Mouse (Mus musculus) E14TG2a.4 (cell line): ENCODE data around the gene Crtac1.

Experiments used
- H3K27me3 ChIP-seq: 2 replicates; pipeline ENCODE4 v1.6.1; 2014; ENCODE audit warnings: low read length, control low read depth; ENCODE audit not compliant: insufficient read depth
- H3K36me3 ChIP-seq: 2 replicates; pipeline ENCODE4 v1.6.1; 2014; ENCODE audit warnings: low read length, control low read depth; ENCODE audit not compliant: insufficient read depth
- H3K4me1 ChIP-seq: replicated peaks from 2 replicates; pipeline ENCODE4 v1.6.1; 2014; ENCODE audit warnings: low read depth, low read length, control low read depth
- H3K4me3 ChIP-seq: replicated peaks from 2 replicates; pipeline ENCODE4 v1.5.1; 2014; ENCODE audit warnings: mild to moderate bottlenecking, low read length
- H3K9me3 ChIP-seq: 2 replicates; pipeline ENCODE4 v1.6.1; 2014; ENCODE audit warnings: low read length, control low read depth
- CTCF ChIP-seq: conservative IDR thresholded peaks from 2 replicates; pipeline ENCODE4 v1.5.1; 2014; ENCODE audit warnings: low read length
- NANOG ChIP-seq: IDR thresholded peaks from 2 replicates; pipeline ENCODE4 v1.6.1; 2014; ENCODE audit warnings: borderline replicate concordance, low read length, mixed read lengths
- POU5F1 ChIP-seq: IDR thresholded peaks from 2 replicates; pipeline ENCODE4 v1.6.1; 2014; ENCODE audit warnings: low read length, borderline replicate concordance

Gene Crtac1

GRCm38 (mm10) chr19:42246626-42247025, 185.0 kb downstream of the Crtac1 start:
- peaks cover 3% of the 10 kb centered on the region; the same call in 1 of the 2 replicates for H3K4me1 ChIP-seq
- no peaks in the 10 kb centered on the region for H3K36me3 ChIP-seq
- peaks cover 39% of the 10 kb centered on the region for H3K27me3 ChIP-seq
- TF ChIP-seq POU5F1 (no peak), NANOG (no peak), CTCF (no peak)
- H3K4me3 ChIP-seq = no peak overlapping the region
- no peaks in the 10 kb centered on the region for H3K9me3 ChIP-seq

DNA sequence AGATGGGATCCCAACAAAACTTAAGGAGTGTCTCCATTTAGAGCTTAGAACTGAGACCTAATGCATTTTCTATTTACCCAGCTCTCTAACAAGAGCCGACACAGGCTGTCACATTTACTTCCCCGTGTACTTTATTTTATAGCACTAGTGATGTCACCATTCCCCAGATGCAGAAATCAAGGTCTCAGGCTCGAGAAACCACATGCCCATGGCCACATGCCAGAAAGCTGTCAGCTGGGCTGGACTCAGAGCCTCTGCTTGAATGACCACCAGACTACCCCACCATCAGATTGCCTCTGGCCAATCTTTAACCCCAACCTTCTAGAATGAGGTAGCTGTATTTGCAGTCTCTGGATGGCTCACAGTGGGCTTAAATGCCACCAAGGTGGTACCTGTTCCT, 188.2 kb downstream of the Crtac1 start:
- no peak overlapping the region for H3K4me3 ChIP-seq
- H3K9me3 ChIP-seq = no peaks in the 10 kb centered on the region
- TF ChIP-seq POU5F1 = no peak
- no peak for TF ChIP-seq NANOG
- no peak for TF ChIP-seq CTCF
- no peaks in the 10 kb centered on the region for H3K36me3 ChIP-seq
- peaks cover 8% of the 10 kb centered on the region; the same call in 1 of the 2 replicates for H3K4me1 ChIP-seq
- H3K27me3 ChIP-seq = peaks cover 28% of the 10 kb centered on the region; the same call in 1 of the 2 replicates

DNA sequence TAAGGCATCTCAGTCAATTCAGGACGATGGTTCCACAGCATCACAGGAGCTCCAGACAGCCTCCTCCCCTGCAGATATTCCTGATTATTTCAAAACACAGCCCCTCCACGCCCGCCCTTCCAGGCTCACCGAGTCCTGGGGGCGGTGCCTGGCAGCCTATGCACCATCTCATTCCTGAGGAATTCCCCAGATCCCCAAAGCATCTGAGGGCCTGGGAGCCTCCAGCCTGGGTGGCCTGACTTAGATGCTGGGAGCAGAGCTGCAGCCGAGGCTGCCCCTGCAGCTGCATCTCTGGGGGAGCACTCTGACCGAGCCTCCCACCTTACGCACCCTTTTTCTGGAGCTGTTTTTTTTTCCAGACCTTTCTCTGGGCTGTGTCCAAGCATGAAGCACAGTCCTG, 190.7 kb downstream of the Crtac1 start:
- H3K9me3 ChIP-seq = no peaks in the 10 kb centered on the region
- peaks cover 4% of the 10 kb centered on the region; the same call in 1 of the 2 replicates for H3K4me1 ChIP-seq
- no peaks in the 10 kb centered on the region for H3K36me3 ChIP-seq
- H3K27me3 ChIP-seq = peaks cover 19% of the 10 kb centered on the region
- no peak for TF ChIP-seq NANOG
- no peak for TF ChIP-seq CTCF
- no peak for TF ChIP-seq POU5F1
- H3K4me3 ChIP-seq = no peak overlapping the region

GRCm38 (mm10) chr19:42238341-42238715, 193.3 kb downstream of the Crtac1 start:
- Histone ChIP-seq H3K9me3 (no peaks in the 10 kb centered on the region), H3K4me1 (peaks cover 4% of the 10 kb centered on the region; the same call in 1 of the 2 replicates), H3K4me3 (no peak overlapping the region), H3K27me3 (peaks cover 4% of the 10 kb centered on the region), H3K36me3 (no peaks in the 10 kb centered on the region)
- TF ChIP-seq POU5F1 (no peak), CTCF (no peak), NANOG (no peak)

DNA sequence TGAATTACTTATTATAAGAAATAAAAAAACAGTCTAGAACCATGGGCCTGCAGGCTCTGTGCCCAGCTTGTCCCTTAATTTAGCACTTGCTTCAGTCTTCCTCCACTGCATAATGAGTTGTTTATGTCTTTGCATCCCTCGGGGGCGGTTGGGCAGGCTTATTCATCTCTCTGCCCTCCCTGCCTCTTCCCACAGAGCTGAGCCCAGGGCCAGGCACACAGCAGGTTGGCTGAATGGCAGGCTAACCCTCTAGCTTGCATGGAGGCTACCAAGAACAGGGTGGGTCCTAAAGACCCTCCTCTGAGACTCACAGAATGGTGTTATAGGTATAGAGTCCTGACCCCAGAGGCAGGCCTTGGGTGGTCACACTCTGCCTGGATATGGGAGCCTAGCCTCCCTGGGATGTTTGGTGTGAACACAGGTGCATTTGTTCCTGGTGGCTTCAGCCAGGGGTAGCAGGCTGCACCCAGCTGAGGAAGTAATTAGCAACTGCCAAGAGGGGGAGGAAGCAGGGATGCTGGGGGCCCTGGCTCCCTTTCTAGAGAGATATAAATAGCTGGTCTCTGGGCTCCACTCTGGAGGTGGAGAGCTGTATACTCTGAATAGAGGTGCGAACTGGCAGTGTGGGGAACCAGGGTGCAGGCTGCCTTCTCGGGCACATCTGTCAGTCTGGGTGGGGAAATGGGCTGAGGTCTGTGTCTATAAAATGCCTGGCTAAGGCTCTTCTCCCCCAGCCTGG, 193.8 kb downstream of the Crtac1 start:
- no peaks in the 10 kb centered on the region; the same call in 1 of the 2 replicates for H3K27me3 ChIP-seq
- H3K9me3 ChIP-seq = no peaks in the 10 kb centered on the region
- H3K36me3 ChIP-seq = no peaks in the 10 kb centered on the region
- no peak overlapping the region for H3K4me3 ChIP-seq
- TF ChIP-seq CTCF = no peak
- TF ChIP-seq NANOG = no peak
- no peak for TF ChIP-seq POU5F1
- H3K4me1 ChIP-seq = peaks cover 4% of the 10 kb centered on the region; the same call in 1 of the 2 replicates
